Mouse (Mus musculus) intestine, postnatal 0 days (tissue): ENCODE data around the gene Plau. TPM values are rescaled to one million over a fixed set of nuclear protein-coding genes. Genes with fewer than 3 reads are reported as not detected.
A peak's percentile ranks its signal among the peaks of the same experiment; 100 is the strongest.

Experiments used
- ATAC-seq: fragments of 200-750 bp; cut with Nextera tagmentation; 2 replicates; pipeline ENCODE4 v1.8.0; 2017; ENCODE audit warnings: mild to moderate bottlenecking, moderate TSS enrichment, moderate library complexity
- H3K27ac ChIP-seq: fragments of 300-500 bp; sonication (generic); 2 replicates; pipeline ENCODE4 v1.5.1; 2014; ENCODE audit warnings: mild to moderate bottlenecking, low read depth, low read length, moderate library complexity
- H3K27me3 ChIP-seq: fragments of 300-500 bp; sonication (generic); replicated peaks from 2 replicates; pipeline ENCODE4 v1.6.1; 2014; ENCODE audit warnings: low read length, mixed read lengths; ENCODE audit not compliant: control insufficient read depth, insufficient read depth
- H3K36me3 ChIP-seq: fragments of 300-500 bp; sonication (generic); 2 replicates; pipeline ENCODE4 v1.6.1; 2014; ENCODE audit warnings: mild to moderate bottlenecking, moderate library complexity; ENCODE audit not compliant: control insufficient read depth, insufficient read depth
- H3K4me1 ChIP-seq: fragments of 300-500 bp; sonication (generic); replicated peaks from 2 replicates; pipeline ENCODE4 v1.6.1; 2014; ENCODE audit warnings: antibody characterized with exemption, low read length, mixed read lengths; ENCODE audit not compliant: control insufficient read depth, insufficient read depth
- H3K4me2 ChIP-seq: fragments of 300-500 bp; sonication (generic); replicated peaks from 2 replicates; pipeline ENCODE4 v1.6.1; 2014; ENCODE audit warnings: low read depth, mild to moderate bottlenecking, moderate library complexity
- H3K4me3 ChIP-seq: fragments of 300-500 bp; sonication (generic); 2 replicates; pipeline ENCODE4 v1.5.1; 2014; ENCODE audit warnings: low read depth, low read length
- H3K9ac ChIP-seq: fragments of 300-500 bp; sonication (generic); 2 replicates; pipeline ENCODE4 v1.6.1; 2014; ENCODE audit warnings: mild to moderate bottlenecking, low read depth, low read length
- H3K9me3 ChIP-seq: fragments of 300-500 bp; sonication (generic); 2 replicates; pipeline ENCODE4 v1.6.1; 2016; ENCODE audit warnings: mixed run types; ENCODE audit not compliant: control insufficient read depth
- CTCF ChIP-seq: sonication (generic); IDR thresholded peaks from 2 replicates; pipeline ENCODE4 v1.5.1; 2016; ENCODE audit warnings: low read depth, mild to moderate bottlenecking, control low read depth, antibody characterized with exemption, moderate library complexity
- WGBS: fragments of 180-500 bp; shearing (Covaris S2); extraction: QIAGEN DNeasy Blood & Tissue Kit; methylation state at CpG from one replicate; pipeline ENCODE4 v1.1.7; 2014; 5-methylcytosine and 5-hydroxymethylcytosine counted together
- polyA plus RNA-seq: library from polyadenylated mRNA; unstranded; fragments of >200 nt; fragmentation: Nextera tagmentation; extraction: Ambion mirVana; gene quantifications from 2 replicates; pipeline ENCODE4 v1.2.1, GENCODE M21; 2015

Plau gene
- polyA plus RNA-seq: 2.7 and 3.8 TPM in 2 replicates

DNA sequence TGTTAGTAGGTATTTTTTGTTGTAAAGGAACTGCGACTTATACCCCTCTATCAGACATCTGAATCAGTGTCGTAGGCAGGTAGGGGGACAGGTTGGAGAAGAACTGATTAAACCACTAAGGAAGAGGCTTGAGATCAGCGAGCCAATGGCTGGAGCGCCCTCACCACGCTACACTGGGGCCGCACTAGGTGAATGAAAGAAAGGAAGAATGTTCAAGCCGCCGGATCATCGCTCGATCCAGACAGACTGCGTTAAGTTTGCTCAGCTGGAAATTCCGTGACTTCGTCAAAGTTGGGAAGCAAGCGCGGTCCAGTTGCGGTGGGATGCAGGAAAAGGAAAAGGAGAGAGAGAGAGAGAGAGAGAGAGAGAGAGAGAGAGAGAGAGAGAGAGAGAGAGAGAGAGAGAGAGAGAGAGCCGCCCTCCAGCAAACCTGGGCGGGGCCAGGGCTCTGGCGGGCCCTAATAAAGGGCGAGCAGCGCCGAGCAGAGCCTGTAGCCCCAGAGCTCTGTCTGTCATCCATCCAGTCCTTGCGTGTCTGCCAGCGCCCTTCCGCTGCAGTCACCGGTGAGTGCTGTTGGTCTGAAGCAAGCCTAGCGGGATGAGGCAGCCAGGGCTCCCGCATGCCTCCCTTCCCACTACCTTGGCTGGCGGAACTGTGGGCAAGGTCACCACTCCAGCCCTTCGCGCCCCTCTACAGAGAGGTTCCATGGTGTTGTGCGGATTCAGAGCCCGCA, at the start of gene Plau:
TSS of gene Plau (plus strand) at position 490 of the 734 bp plus-strand sequence.
- no peak for TF ChIP-seq CTCF
- Histone ChIP-seq H3K4me3 (peak within 1 kb of the TSS; percentile 50), H3K36me3 (no peaks in the 10 kb centered on the region), H3K9me3 (no peaks in the 10 kb centered on the region), H3K27me3 (no peaks in the 10 kb centered on the region), H3K9ac (peak within 1 kb of the TSS; percentile 48; the same call in 1 of the 2 replicates), H3K4me1 (0 out of 2 replicates have a peak, but pooled peaks cover 7% of the 10 kb centered on the region), H3K27ac (no peak within 1 kb of the TSS), H3K4me2 (peak within 1 kb of the TSS; percentile 85)
- ATAC-seq: peak; percentile 74
- 1% methylated on average over 29 of the region's 33 CpGs for WGBS

DNA sequence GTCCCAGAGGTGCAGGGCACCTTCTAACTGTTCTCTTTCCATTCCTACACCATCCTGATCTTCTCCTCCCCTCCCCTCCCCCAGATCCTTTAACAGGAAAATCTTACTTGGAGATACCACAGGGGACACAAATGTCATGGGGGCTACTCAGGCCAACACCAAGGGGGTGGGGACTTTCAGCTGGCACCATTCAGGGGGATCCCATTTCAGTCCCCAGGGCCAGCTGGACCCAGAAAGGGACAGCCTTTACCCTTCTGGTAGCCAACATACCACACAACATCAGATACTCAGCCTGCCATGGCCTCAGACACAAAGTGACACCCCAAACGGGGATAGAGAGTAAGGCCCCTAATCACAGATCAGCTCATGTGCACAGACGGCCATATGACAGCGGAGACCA, 48.3 kb upstream of the Plau start:
- Histone ChIP-seq H3K27me3 (no peaks in the 10 kb centered on the region), H3K4me2 (no peak overlapping the region), H3K4me3 (no peak overlapping the region), H3K27ac (no peak overlapping the region; the same call in 1 of the 2 replicates), H3K36me3 (peaks cover 52% of the 10 kb centered on the region; the same call in 1 of the 2 replicates), H3K9me3 (no peaks in the 10 kb centered on the region), H3K4me1 (peaks cover 17% of the 10 kb centered on the region), H3K9ac (no peak overlapping the region)
- no peak for TF ChIP-seq CTCF
- 82% methylated on average over 3 of the region's 3 CpGs for WGBS
- ATAC-seq: no peak

DNA sequence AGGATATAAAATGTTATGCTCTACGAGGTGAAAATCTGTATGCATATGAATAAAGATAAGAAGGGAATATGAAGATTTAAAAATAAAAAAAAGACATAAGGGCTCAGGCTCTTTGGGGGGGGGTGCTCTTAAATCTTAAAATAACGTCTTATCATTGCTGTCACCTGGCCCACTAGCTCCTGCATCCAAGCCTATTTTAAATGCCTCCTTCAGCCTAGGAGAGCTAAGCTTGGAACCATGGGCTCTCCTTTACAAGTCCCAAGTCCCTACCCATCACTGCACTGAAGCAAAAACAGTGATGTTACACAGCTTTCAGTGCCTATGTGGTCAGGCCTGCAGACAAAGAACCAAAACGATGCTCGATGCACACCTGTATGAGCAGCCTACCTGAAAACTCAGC, 46.9 kb upstream of the Plau start:
- Histone ChIP-seq H3K27me3 (no peaks in the 10 kb centered on the region), H3K4me1 (peaks cover 17% of the 10 kb centered on the region), H3K9ac (no peak overlapping the region), H3K4me2 (no peak overlapping the region), H3K27ac (no peak overlapping the region; the same call in 1 of the 2 replicates), H3K9me3 (no peaks in the 10 kb centered on the region), H3K4me3 (no peak overlapping the region), H3K36me3 (peaks cover 39% of the 10 kb centered on the region; the same call in 1 of the 2 replicates)
- WGBS: 86% methylated on average over 4 of the region's 4 CpGs
- TF ChIP-seq CTCF: no peak
- ATAC-seq: no peak

DNA sequence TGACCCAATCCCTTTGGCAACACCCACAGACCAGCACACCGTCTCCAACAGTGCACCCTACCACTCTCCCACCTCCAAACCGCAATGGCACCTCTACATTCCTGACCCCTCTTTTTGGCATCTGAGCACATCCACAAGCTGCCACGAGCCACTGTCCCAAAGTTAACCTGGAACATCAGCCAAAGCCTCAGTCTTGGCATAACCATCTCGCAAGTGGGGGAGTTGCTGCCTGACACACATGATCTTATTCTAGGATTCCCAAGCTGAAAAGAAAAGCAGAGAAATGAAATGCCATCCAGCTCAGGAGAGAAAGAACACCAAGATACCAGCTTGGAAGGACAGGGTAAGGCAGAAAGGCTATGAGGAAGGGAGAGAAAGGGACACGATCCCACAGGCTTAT, 46.0 kb upstream of the Plau start:
- no peaks in the 10 kb centered on the region for H3K9me3 ChIP-seq
- no peak overlapping the region for H3K27ac ChIP-seq
- no peaks in the 10 kb centered on the region for H3K27me3 ChIP-seq
- no peak overlapping the region for H3K4me2 ChIP-seq
- H3K4me3 ChIP-seq: no peak overlapping the region
- ATAC-seq: no peak
- WGBS: 95% methylated on average over 5 of the region's 5 CpGs
- H3K36me3 ChIP-seq: peaks cover 32% of the 10 kb centered on the region; the same call in 1 of the 2 replicates
- no peak overlapping the region for H3K9ac ChIP-seq
- TF ChIP-seq CTCF: no peak
- peaks cover 13% of the 10 kb centered on the region for H3K4me1 ChIP-seq

DNA sequence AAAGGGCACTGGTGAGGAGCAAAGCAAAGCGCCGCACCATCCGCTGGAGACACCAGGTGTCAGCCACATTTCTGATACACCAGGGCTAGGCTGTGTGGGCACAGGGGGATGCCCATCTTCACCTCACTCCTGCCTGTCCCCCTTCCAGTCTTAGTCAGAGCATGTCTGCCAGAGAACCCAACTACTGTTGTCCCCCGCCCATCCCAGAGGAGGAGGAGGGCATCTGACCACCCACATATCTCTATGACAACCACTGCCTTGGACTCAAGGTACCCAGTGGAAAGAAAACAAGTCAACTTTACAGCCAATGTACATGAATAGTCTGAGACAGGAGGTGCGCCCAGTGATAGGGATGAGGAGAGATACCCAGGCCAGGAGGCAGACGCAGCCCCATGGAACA, 45.5 kb upstream of the Plau start:
- no peaks in the 10 kb centered on the region for H3K27me3 ChIP-seq
- no peak overlapping the region for H3K27ac ChIP-seq
- H3K36me3 ChIP-seq: peaks cover 31% of the 10 kb centered on the region; the same call in 1 of the 2 replicates
- ATAC-seq: no peak
- WGBS: 97% methylated on average over 6 of the region's 6 CpGs
- no peak overlapping the region for H3K9ac ChIP-seq
- H3K4me2 ChIP-seq: no peak overlapping the region
- TF ChIP-seq CTCF: no peak
- peaks cover 12% of the 10 kb centered on the region for H3K4me1 ChIP-seq
- no peaks in the 10 kb centered on the region for H3K9me3 ChIP-seq
- H3K4me3 ChIP-seq: no peak overlapping the region

DNA sequence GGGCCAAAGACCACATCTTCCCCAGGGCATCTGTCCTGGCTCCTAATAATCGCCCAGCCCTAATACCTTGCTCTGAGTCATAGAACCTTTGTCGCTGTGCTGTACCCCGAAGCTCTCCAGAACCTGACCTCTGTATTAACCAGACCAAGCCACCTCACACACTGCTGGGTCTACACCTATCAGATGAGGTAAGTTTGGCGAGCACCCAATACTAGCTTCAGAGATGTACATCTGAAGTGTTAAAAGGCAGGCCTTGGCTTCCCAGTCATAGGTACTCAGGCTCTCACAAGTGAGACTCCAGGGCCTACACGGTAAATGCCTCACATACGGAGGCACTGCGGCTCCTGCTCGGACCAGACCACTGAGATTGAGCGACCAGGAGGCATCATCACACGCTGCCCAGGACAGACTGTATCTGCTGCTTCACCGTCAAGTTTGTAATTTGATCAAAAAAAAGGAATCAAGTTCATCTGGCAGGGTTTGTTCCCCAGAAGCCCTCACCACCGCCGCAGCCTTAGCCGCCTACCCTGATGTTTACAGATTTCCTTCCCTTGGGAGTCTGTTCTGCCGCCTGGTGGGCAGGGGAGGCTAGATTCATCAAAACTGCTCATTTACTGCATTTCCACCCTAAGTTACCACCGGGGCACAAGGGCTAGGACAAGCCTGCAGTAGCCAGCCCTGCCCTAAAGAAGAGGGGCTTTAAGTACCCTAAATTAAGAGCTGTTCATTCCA, 44.8 kb upstream of the Plau start:
- Histone ChIP-seq H3K4me2 (no peak overlapping the region), H3K27ac (no peak overlapping the region), H3K4me3 (no peak overlapping the region), H3K27me3 (no peaks in the 10 kb centered on the region), H3K9me3 (no peaks in the 10 kb centered on the region), H3K9ac (no peak overlapping the region), H3K4me1 (peaks cover 6% of the 10 kb centered on the region), H3K36me3 (peaks cover 31% of the 10 kb centered on the region; the same call in 1 of the 2 replicates)
- no peak for ATAC-seq
- peak; percentile 59 for TF ChIP-seq CTCF
- 83% methylated on average over 16 of the region's 16 CpGs for WGBS
